Mouse (Mus musculus): ENCODE results near the gene Kcnc3. TPM values are rescaled to one million over a fixed set of nuclear protein-coding genes. Genes with fewer than 3 reads are reported as not detected.

The Kcnc3 gene
- polyA plus RNA-seq, 1 experiment from 2014 or later = 0.08 TPM

DNA sequence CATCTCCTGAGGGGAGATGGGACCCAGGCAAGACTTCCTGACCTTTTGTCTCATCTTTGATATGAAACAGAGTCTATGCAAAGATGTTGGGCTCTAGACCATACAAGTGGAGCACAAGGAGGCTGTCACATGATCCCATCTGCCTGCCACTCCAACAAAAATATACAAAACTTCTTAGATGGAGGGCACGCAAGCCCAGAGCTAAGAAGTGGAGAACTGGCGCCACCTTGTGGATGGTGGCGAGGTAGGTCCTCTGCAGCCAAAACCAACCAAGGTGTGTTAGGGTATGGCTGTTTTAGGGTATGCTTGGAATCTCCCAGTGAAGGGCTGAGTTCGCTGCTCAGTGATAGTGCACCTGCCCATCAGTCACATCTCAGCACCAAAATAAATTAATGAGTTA, 59.5 kb downstream of the Kcnc3 start:
- Histone ChIP-seq H3K9me3 (replicated peaks; ENCODE audit: control insufficient read depth, low read length) (no peaks in the 10 kb centered on the region), H3K9ac (ENCODE audit: low read length) (no peak overlapping the region), H3K27me3 (ENCODE audit: control insufficient read depth, insufficient read depth, low read length) (peaks cover 13% of the 10 kb centered on the region), H3K27ac (ENCODE audit: low read length) (no peak overlapping the region), H3K4me3 (ENCODE audit: low read length) (no peak overlapping the region), H3K36me3 (ENCODE audit: control insufficient read depth, insufficient read depth) (no peaks in the 10 kb centered on the region), H3K4me1 (ENCODE audit: control insufficient read depth, insufficient read depth, low read length) (no peaks in the 10 kb centered on the region), H3K4me2 (ENCODE audit: low read depth, low read length) (no peak overlapping the region)
- 11% methylated on average over 4 of the region's 4 CpGs for WGBS
- no peak for ATAC-seq (replicated peaks; ENCODE audit: extremely low read depth, insufficient read depth, low FRiP score)

DNA sequence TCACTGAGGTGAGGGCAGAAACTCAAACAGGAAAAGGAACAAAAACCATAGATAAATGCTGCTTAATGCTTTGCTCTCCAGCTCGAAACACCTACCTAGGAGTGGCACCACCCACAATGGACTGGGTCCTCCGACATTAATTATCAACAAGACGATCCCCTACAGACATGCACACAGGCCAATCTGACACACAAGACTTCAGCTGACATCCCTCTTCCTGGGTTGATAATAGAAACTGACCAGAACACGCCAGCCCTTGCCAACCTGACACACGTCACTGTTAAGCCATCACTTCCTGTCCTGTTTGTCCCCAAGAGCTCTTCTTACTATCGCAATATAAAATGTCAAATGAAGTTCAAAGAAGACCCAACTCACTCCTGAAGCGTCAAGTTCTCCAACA, 61.0 kb downstream of the Kcnc3 start:
- Histone ChIP-seq H3K4me1 (ENCODE audit: control insufficient read depth, insufficient read depth, low read length) (no peaks in the 10 kb centered on the region), H3K4me3 (ENCODE audit: low read length) (no peak overlapping the region), H3K27me3 (ENCODE audit: control insufficient read depth, insufficient read depth, low read length) (peaks cover under 1% of the 10 kb centered on the region), H3K4me2 (ENCODE audit: low read depth, low read length) (no peak overlapping the region), H3K36me3 (ENCODE audit: control insufficient read depth, insufficient read depth) (no peaks in the 10 kb centered on the region), H3K27ac (ENCODE audit: low read length) (no peak overlapping the region), H3K9me3 (replicated peaks; ENCODE audit: control insufficient read depth, low read length) (no peaks in the 10 kb centered on the region), H3K9ac (ENCODE audit: low read length) (no peak overlapping the region)
- WGBS = 67% methylated on average over 7 of the region's 7 CpGs
- ATAC-seq (replicated peaks; ENCODE audit: extremely low read depth, insufficient read depth, low FRiP score) = no peak

DNA sequence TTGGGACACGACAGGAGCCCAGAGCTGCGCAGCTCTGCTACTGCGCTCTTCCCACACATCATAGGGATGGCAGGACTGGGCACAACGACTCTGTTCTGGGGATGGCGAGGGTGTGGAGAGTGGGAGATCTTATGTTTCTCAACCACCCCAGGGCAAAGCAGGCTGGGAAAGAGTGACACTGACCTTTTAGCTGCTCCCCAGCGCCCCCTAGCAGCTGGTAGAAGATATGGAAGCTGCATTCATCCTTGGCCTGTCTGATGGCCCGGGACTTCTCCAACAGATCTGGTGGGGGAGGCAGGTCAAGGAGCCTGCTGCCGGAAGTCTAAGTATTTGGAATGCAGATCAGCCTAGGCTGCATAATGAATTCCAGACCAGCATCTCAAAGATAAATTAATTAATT, 63.3 kb downstream of the Kcnc3 start:
- 50% methylated on average over 8 of the region's 8 CpGs for WGBS
- no peaks in the 10 kb centered on the region for H3K36me3 ChIP-seq (ENCODE audit: control insufficient read depth, insufficient read depth)
- no peaks in the 10 kb centered on the region for H3K9me3 ChIP-seq (replicated peaks; ENCODE audit: control insufficient read depth, low read length)
- no peak overlapping the region for H3K9ac ChIP-seq (ENCODE audit: low read length)
- H3K27ac ChIP-seq (ENCODE audit: low read length) = no peak overlapping the region
- no peak overlapping the region for H3K4me2 ChIP-seq (ENCODE audit: low read depth, low read length)
- no peak for ATAC-seq (replicated peaks; ENCODE audit: extremely low read depth, insufficient read depth, low FRiP score)
- H3K4me3 ChIP-seq (ENCODE audit: low read length) = no peak overlapping the region
- no peaks in the 10 kb centered on the region; the same call in none of the 2 replicates for H3K27me3 ChIP-seq (ENCODE audit: control insufficient read depth, insufficient read depth, low read length)
- H3K4me1 ChIP-seq (ENCODE audit: control insufficient read depth, insufficient read depth, low read length) = no peaks in the 10 kb centered on the region

Other genes with a start within 250 kb of the Kcnc3 start
- 0.62 and 0.70 TPM in 2 replicates for gene Syt3, start 206.6 kb upstream of the Kcnc3 start, polyA plus RNA-seq (2015; fragmentation: Nextera tagmentation; extraction: Ambion mirVana)
- 0.32 and 0.41 TPM in 2 replicates for gene 1700008O03Rik, start 204.8 kb upstream of the Kcnc3 start, polyA plus RNA-seq (2015; fragmentation: Nextera tagmentation; extraction: Ambion mirVana)
- gene Lrrc4b, start 161.6 kb upstream of the Kcnc3 start, polyA plus RNA-seq (2015; fragmentation: Nextera tagmentation; extraction: Ambion mirVana) = 1.2 and 1.3 TPM in 2 replicates
- gene Aspdh, start 125.3 kb upstream of the Kcnc3 start, polyA plus RNA-seq (2015; fragmentation: Nextera tagmentation; extraction: Ambion mirVana) = 0.62 and 1.2 TPM in 2 replicates
- gene Josd2, start 122.7 kb upstream of the Kcnc3 start, polyA plus RNA-seq (2015; fragmentation: Nextera tagmentation; extraction: Ambion mirVana) = 157 and 169 TPM in 2 replicates
- gene Emc10, start 94.1 kb upstream of the Kcnc3 start, polyA plus RNA-seq (2015; fragmentation: Nextera tagmentation; extraction: Ambion mirVana) = 87.9 and 88.7 TPM in 2 replicates
- 6.8 and 7.6 TPM in 2 replicates for gene Fam71e1, start 94.1 kb upstream of the Kcnc3 start, polyA plus RNA-seq (2015; fragmentation: Nextera tagmentation; extraction: Ambion mirVana)
- gene Mybpc2, start 66.0 kb upstream of the Kcnc3 start, polyA plus RNA-seq (2015; fragmentation: Nextera tagmentation; extraction: Ambion mirVana) = 4.5 and 4.6 TPM in 2 replicates
- gene Spib, start 58.6 kb upstream of the Kcnc3 start, polyA plus RNA-seq (2015; fragmentation: Nextera tagmentation; extraction: Ambion mirVana) = 4.0 and 5.9 TPM in 2 replicates
- 61.1 and 70.5 TPM in 2 replicates for gene Pold1, start 41.8 kb upstream of the Kcnc3 start, polyA plus RNA-seq (2015; fragmentation: Nextera tagmentation; extraction: Ambion mirVana)
- gene Nr1h2, start 36.7 kb upstream of the Kcnc3 start, polyA plus RNA-seq (2015; fragmentation: Nextera tagmentation; extraction: Ambion mirVana) = 64.3 and 73.5 TPM in 2 replicates
- gene Napsa, start 18.3 kb upstream of the Kcnc3 start, polyA plus RNA-seq (2015; fragmentation: Nextera tagmentation; extraction: Ambion mirVana) = 2.8 and 11.6 TPM in 2 replicates
- 1.5 and 4.9 TPM in 2 replicates for gene Myh14, start 80.2 kb downstream of the Kcnc3 start, polyA plus RNA-seq (2015; fragmentation: Nextera tagmentation; extraction: Ambion mirVana)
- gene Izumo2, start 118.1 kb downstream of the Kcnc3 start, polyA plus RNA-seq (2015; fragmentation: Nextera tagmentation; extraction: Ambion mirVana) = not detected in 2 replicates
- gene Vrk3, start 157.7 kb downstream of the Kcnc3 start, polyA plus RNA-seq (2015; fragmentation: Nextera tagmentation; extraction: Ambion mirVana) = 35.9 and 36.5 TPM in 2 replicates
- gene Zfp473, start 160.4 kb downstream of the Kcnc3 start, polyA plus RNA-seq (2015; fragmentation: Nextera tagmentation; extraction: Ambion mirVana) = 0.54 and 0.80 TPM in 2 replicates
- gene Nup62, start 225.4 kb downstream of the Kcnc3 start, polyA plus RNA-seq (2015; fragmentation: Nextera tagmentation; extraction: Ambion mirVana) = 79.2 and 81.5 TPM in 2 replicates
- gene Il4i1, start 225.7 kb downstream of the Kcnc3 start, polyA plus RNA-seq (2015; fragmentation: Nextera tagmentation; extraction: Ambion mirVana) = 2.4 and 4.6 TPM in 2 replicates
- gene Atf5, start 226.0 kb downstream of the Kcnc3 start, polyA plus RNA-seq (2015; fragmentation: Nextera tagmentation; extraction: Ambion mirVana) = 2.3 and 2.4 TPM in 2 replicates